Mouse (Mus musculus) macrophage (primary cell): ENCODE measurements around the gene Zfp382. TPM values are rescaled to one million over a fixed set of nuclear protein-coding genes. Genes with fewer than 3 reads are reported as not detected.
"Not testable (repeated sequence)": the region's sequence is repeated elsewhere in the genome, so short reads cannot be mapped to it uniquely, and the experiment has no call there.

Experiments used
- H3K27ac ChIP-seq: fragments of 350-480 bp; formaldehyde crosslinking; 2 replicates; pipeline ENCODE4 v1.9.0; 2021
- H3K36me3 ChIP-seq: fragments of 350-480 bp; formaldehyde crosslinking; 2 replicates; pipeline ENCODE4 v1.9.0; 2021; ENCODE audit errors: inconsistent target
- H3K4me3 ChIP-seq: fragments of 350-480 bp; formaldehyde crosslinking; 2 replicates; pipeline ENCODE4 v1.9.0; 2021; ENCODE audit errors: inconsistent target
- H3K79me2 ChIP-seq: fragments of 350-480 bp; formaldehyde crosslinking; 2 replicates; pipeline ENCODE4 v1.9.0; 2021; ENCODE audit errors: inconsistent target
- WGBS: methylation state at CpG from one replicate; pipeline ENCODE4 v1.1.7; 2026; ENCODE audit warnings: inconsistent platforms; ENCODE audit not compliant: missing documents; 5-methylcytosine and 5-hydroxymethylcytosine counted together
- polyA plus RNA-seq: library from polyadenylated mRNA; stranded (reverse); fragments of 250-400 nt; gene quantifications from 3 replicates; pipeline ENCODE4 v1.2.4, GENCODE M21; 2018; ENCODE audit warnings: inconsistent platforms

Gene Zfp382
- polyA plus RNA-seq, 1 experiment from 2014 or later = 4.3 TPM

DNA sequence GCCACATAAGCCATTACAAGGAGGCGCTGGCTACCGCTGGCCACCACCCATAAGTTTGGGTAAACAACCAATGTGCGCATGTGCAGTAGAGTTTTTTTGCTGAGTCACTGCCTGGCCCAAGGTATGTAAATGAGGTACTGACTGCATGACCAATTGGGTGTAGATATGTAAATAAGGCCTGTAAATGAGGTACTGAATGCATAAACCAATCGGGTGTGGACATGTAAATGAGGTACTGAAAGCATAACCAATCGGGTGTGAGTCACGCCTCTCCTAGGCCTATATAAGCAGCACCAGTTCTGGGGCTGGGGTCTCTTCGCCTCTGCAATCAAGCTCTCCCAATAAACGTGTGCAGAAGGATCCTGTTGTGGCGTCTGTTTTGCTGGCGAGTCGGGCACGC, 3.8 kb upstream of the Zfp382 start:
- H3K4me3 ChIP-seq, H3K36me3 ChIP-seq, H3K27ac ChIP-seq: not testable (repeated sequence)
- peaks cover 10% of the 10 kb centered on the region for H3K79me2 ChIP-seq
- WGBS = 94% methylated on average over 12 of the region's 12 CpGs

DNA sequence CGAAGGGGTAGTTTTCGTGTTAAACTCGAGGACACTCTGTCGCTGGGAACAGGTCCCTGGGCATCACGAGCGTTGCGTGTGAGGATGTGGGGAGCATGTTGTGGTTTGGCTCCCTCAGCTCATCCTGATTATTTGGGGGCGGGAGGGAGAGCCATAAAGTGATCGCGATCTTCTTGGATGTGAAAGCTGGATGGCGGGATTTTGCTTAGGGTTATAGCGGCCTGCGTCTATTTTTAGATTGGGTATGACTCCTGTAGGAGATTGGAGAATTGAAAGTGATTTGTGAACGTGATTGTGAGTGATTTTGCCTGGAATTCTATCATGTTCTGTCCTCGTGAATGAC, 417 bp downstream of the Zfp382 start:
- Histone ChIP-seq H3K36me3 (peaks cover 17% of the 10 kb centered on the region; the same call in 1 of the 2 replicates), H3K79me2 (peaks cover 48% of the 10 kb centered on the region), H3K4me3 (peak overlapping the region; percentile 90), H3K27ac (peak overlapping the region; percentile 68)
- under 1% methylated on average over 15 of the region's 15 CpGs for WGBS

- peaks cover 46% of the 10 kb centered on the region for H3K79me2 ChIP-seq
- peaks cover 86% of the 10 kb centered on the region for H3K36me3 ChIP-seq
- 100% methylated on average over 8 of the region's 8 CpGs for WGBS
- H3K27ac ChIP-seq = no peak overlapping the region
- no peak overlapping the region for H3K4me3 ChIP-seq
These were observed 8.2 kb downstream of the Zfp382 start for GRCm38 (mm10) chr7:30129900-30130299.

- Histone ChIP-seq H3K79me2 (peaks cover 45% of the 10 kb centered on the region), H3K27ac (no peak overlapping the region), H3K4me3 (no peak overlapping the region), H3K36me3 (peaks cover 91% of the 10 kb centered on the region)
- 94% methylated on average over 4 of the region's 4 CpGs for WGBS
These were observed 10.7 kb downstream of the Zfp382 start for GRCm38 (mm10) chr7:30132396-30132795.

GRCm38 (mm10) chr7:30136826-30137225, 15.1 kb downstream of the Zfp382 start:
- no peak overlapping the region for H3K4me3 ChIP-seq
- WGBS = 96% methylated on average over 10 of the region's 10 CpGs
- no peak overlapping the region for H3K27ac ChIP-seq
- H3K36me3 ChIP-seq = peaks cover 67% of the 10 kb centered on the region
- H3K79me2 ChIP-seq = peaks cover 38% of the 10 kb centered on the region; the same call in 1 of the 2 replicates

- Histone ChIP-seq H3K27ac (no peak overlapping the region), H3K4me3 (no peak overlapping the region), H3K36me3 (peaks cover 5% of the 10 kb centered on the region; the same call in 1 of the 2 replicates), H3K79me2 (peaks cover 3% of the 10 kb centered on the region; the same call in 1 of the 2 replicates)
- 20% methylated on average over 8 of the region's 8 CpGs for whole genome bisulfite sequencing
These were observed 21.4 kb downstream of the Zfp382 start for GRCm38 (mm10) chr7:30143170-30143554.

DNA sequence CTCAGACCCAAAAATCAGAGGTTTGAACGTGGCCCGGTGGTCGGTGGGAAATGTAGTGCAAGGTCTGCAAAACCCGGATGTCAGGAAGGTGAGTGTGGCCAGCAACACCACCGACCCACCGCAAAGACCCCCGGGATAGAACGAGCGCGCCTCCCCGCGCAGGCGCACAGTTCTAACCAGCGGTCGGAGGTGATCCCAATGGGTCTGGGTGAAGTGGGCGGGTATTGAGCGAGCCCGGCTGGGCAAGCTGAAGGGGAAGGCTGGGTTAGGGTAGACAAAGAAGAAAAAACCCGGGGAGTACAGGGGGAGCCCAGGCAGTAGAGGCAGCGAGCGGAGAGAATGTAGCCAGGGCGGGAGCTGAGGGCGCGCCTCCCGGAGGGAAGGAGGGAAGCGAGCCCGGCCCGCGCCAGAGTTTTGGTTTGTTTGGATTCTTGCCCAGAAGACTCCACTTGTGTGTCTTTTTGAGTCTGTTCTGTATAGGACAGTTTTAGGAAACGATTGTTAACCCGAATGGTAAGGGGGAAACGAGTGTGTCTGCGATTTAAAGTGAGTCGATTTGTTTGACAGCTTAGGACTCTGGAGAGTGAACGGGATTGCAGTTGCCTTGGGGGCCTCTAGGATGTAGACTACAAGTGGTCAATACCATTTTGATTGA, 21.9 kb downstream of the Zfp382 start:
- Histone ChIP-seq H3K79me2 (no peaks in the 10 kb centered on the region; the same call in 1 of the 2 replicates), H3K27ac (no peak overlapping the region), H3K36me3 (no peaks in the 10 kb centered on the region; the same call in 1 of the 2 replicates), H3K4me3 (no peak overlapping the region)
- 10% methylated on average over 35 of the region's 35 CpGs for WGBS

DNA sequence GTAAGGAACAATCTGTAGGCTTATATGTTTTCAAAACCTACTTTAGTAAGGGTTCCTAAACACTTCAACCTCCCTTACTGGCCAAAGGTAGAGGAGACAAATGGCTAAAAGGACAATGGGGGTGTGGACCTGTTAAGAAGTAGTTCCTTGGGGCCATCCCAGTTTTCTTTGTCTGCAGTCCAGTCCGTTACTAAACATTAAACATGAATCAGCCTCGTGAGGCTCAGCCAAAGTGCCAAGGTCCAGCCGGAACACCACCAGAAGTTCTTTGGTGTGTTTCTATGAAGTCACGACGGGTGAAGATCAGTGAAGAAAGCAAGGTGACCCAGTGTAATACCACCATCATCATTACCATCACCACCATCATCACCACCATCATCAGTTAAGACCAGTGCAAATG, 25.3 kb downstream of the Zfp382 start:
- H3K36me3 ChIP-seq = no peaks in the 10 kb centered on the region
- 96% methylated on average over 5 of the region's 5 CpGs for WGBS
- no peaks in the 10 kb centered on the region for H3K79me2 ChIP-seq
- no peak overlapping the region for H3K27ac ChIP-seq
- no peak overlapping the region for H3K4me3 ChIP-seq

- Histone ChIP-seq H3K27ac (no peak overlapping the region), H3K36me3 (peaks cover 4% of the 10 kb centered on the region; the same call in 1 of the 2 replicates), H3K4me3 (no peak overlapping the region), H3K79me2 (no peaks in the 10 kb centered on the region)
- WGBS = 90% methylated on average over 1 of the region's 1 CpGs
These were observed 32.3 kb downstream of the Zfp382 start for GRCm38 (mm10) chr7:30154040-30154439.

DNA sequence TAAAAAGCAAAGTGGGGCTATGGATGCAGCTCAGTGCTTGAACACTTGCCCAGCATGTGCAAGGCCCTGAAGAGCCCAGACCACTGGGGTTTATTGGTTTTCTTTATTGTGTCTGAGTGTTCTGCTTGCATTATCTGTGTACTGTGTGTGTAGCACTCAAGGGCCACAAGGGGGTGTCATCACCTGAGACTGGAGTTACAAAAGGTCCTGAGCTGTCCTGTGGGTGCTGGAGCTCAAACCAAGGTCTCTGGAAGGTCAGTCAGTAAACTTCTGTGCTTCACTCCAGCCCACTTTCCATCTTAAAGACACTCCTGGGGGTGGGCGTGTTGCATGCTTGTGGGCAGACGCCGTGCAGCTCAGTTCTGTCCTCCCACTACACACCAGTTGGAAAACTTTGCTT, 33.8 kb downstream of the Zfp382 start:
- Histone ChIP-seq H3K36me3 (peaks cover 18% of the 10 kb centered on the region), H3K27ac (no peak overlapping the region), H3K79me2 (no peaks in the 10 kb centered on the region), H3K4me3 (no peak overlapping the region)
- WGBS = 92% methylated on average over 3 of the region's 3 CpGs

DNA sequence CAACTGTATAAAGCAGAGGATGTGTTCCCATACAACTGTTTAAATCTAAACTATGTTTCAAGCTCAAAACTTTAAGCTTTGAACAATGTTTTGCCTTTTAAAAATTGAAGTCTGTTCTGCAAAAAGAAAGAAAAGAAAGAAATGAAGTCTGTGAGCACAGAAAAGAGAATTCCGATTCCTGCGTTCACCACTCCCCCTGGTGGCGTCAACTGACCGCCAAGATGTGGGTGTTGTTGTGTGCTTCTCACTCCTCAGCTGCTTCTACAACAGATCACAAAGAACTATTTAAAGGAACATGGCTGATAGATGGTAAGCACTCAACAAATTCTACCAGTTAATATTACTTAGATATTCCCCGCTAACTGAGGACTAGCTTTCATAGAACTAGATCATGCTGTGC, 41.4 kb downstream of the Zfp382 start:
- peaks cover 70% of the 10 kb centered on the region for H3K79me2 ChIP-seq
- no peak overlapping the region for H3K4me3 ChIP-seq
- 98% methylated on average over 5 of the region's 5 CpGs for WGBS
- peaks cover 51% of the 10 kb centered on the region for H3K36me3 ChIP-seq
- H3K27ac ChIP-seq = no peak overlapping the region

- H3K4me3 ChIP-seq = no peak overlapping the region
These were observed 43.0 kb downstream of the Zfp382 start for GRCm38 (mm10) chr7:30164745-30165144.

DNA sequence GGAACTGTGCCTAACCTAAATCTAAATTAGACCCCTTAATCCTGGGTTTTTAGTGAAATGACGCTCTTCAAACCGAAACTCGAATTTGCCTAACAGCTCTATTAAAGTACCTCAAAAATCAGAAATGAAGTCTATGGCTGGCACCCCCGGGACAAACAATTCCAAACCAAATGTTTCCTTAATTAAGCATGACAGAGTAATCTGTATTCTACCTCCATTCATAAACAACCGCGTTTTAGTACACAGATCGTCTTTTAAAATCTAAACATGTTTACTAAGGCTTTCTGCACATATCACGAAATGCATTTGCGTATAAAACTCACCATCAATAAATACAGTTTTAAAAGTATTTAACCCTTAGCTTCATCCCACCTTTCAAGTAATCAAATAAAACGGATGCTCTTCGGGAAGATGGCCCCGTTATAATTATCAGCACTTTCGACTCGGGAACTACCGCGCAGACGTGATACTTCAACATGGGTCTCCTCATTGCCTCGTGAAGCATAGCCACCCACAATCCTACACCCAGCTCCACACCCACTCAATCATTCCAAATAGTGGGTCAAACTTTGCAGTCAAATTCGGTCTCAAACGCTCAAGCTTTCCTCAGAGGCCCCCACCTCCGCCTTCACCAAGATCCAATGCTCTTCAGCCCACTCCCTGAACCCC, 47.3 kb downstream of the Zfp382 start:
- Histone ChIP-seq H3K4me3 (peak overlapping the region; percentile 95), H3K27ac (peak overlapping the region; percentile 80), H3K36me3 (no peaks in the 10 kb centered on the region), H3K79me2 (peaks cover 55% of the 10 kb centered on the region)
- 1% methylated on average over 21 of the region's 21 CpGs for WGBS

More at GRCm38 (mm10) chr7:30164745-30165144, 43.0 kb downstream of the Zfp382 start:
- peaks cover 42% of the 10 kb centered on the region for H3K36me3 ChIP-seq
- no peak overlapping the region for H3K27ac ChIP-seq
- WGBS = 93% methylated on average over 2 of the region's 2 CpGs
- H3K79me2 ChIP-seq = peaks cover 84% of the 10 kb centered on the region

DNA sequence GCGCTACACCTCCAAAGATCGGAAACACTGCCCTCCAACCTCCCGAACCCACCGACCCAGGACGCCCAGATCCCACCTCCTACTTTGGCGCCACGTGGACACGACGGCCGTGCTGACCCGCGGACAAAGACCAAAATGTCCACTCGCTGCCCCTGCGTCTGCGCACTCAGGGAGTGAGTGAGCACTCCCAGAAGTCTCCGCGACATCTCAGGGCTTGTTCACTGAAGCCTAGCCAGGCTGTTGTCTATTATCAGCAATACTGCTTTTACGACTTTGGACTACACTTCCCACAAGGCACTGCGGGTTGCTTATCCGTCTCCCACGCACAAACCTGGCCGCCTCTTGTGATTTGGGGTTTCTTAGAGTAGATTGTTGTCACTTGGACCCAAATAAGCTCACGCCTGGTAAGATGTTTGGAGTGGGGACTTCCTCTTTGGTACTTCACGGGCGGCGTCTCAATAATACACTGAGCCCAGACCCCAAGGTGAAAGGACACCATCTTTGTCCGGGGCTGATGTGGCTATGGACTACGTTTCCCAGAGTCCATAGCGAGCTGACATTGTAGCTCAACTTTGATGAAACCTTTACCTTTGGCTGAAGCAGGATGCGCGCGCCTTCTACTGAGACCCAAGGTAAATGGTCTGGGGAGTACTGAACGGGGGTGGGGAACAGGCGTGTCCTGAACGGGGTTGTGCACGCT, 48.0 kb downstream of the Zfp382 start, which contains the start of gene Zfp146:
TSS of gene Zfp146 (minus strand) at position 168 of the 700 bp plus-strand sequence.
- peaks cover 48% of the 10 kb centered on the region for H3K79me2 ChIP-seq
- H3K36me3 ChIP-seq = no peaks in the 10 kb centered on the region
- under 1% methylated on average over 36 of the region's 36 CpGs for WGBS

More for the DNA sequence above, 48.0 kb downstream of the Zfp382 start, which contains the start of gene Zfp146:
- Histone ChIP-seq H3K4me3 (peak within 1 kb of the TSS; percentile 95), H3K27ac (peak within 1 kb of the TSS; percentile 80)
